Mouse (Mus musculus) mouse embryonic stem cell (cell line): ENCODE results near the gene Lims1.
"Not testable (repeated sequence)": the region's sequence is repeated elsewhere in the genome, so short reads cannot be mapped to it uniquely, and the experiment has no call there.

Experiments used
- in situ Hi-C, 2 experiments: fragments of 300-500 bp; cut with MboI; formaldehyde crosslinking; loops; 1 replicate in 1 of 2; 3 replicates in 1 of 2; pipeline ENCODE4 v1.14.3; 2019 to 2020; ENCODE audit warnings: low sequenced_read_pairs in 2 of 2, low pct_unique_long_range_greater_than_20kb in 1 of 2, mixed read lengths in 1 of 2; ENCODE audit not compliant: unreplicated experiment in 1 of 2

The Lims1 gene

GRCm38 (mm10) chr10:58323028-58323991, at the start of gene Lims1:
Gene Lims1 (plus strand): TSS chr10:58323466.
- in situ Hi-C loops, result no loop called here

GRCm38 (mm10) chr10:58282238-58282637, 41.0 kb upstream of the Lims1 start:
- in situ Hi-C loops, result no loop called here

- in situ Hi-C loops, result no loop called here
Measured at GRCm38 (mm10) chr10:58290742-58291141, 32.5 kb upstream of the Lims1 start.

GRCm38 (mm10) chr10:58294246-58294645, 29.0 kb upstream of the Lims1 start:
- in situ Hi-C loops, result no loop called here

- in situ Hi-C loops, result no loop called here
Measured at GRCm38 (mm10) chr10:58295605-58296004, 27.7 kb upstream of the Lims1 start.

- in situ Hi-C loops, result no loop called here
Measured at GRCm38 (mm10) chr10:58304996-58305395, 18.3 kb upstream of the Lims1 start.

- in situ Hi-C loops, result no loop called here
Measured at GRCm38 (mm10) chr10:58306897-58307296, 16.4 kb upstream of the Lims1 start.

- in situ Hi-C loops, result no loop called here
Measured at GRCm38 (mm10) chr10:58310791-58311190, 12.5 kb upstream of the Lims1 start.

GRCm38 (mm10) chr10:58312887-58313286, 10.4 kb upstream of the Lims1 start:
- in situ Hi-C loops, result no loop called here

GRCm38 (mm10) chr10:58320881-58321280, 2.4 kb upstream of the Lims1 start:
- in situ Hi-C loops, result no loop called here

GRCm38 (mm10) chr10:58322361-58323027, 772 bp upstream of the Lims1 start:
- in situ Hi-C loops, result no loop called here

- in situ Hi-C loops, result no loop called here
Measured at GRCm38 (mm10) chr10:58326271-58326670, 3.0 kb downstream of the Lims1 start.

- in situ Hi-C loops, result not testable (repeated sequence)
Measured at GRCm38 (mm10) chr10:58327836-58328235, 4.6 kb downstream of the Lims1 start.

- in situ Hi-C loops, result no loop called here
Measured at GRCm38 (mm10) chr10:58328517-58329108, 5.3 kb downstream of the Lims1 start.

- in situ Hi-C loops, result no loop called here
Measured at GRCm38 (mm10) chr10:58330635-58331034, 7.4 kb downstream of the Lims1 start.

GRCm38 (mm10) chr10:58331741-58332140, 8.5 kb downstream of the Lims1 start:
- in situ Hi-C loops, result no loop called here

- in situ Hi-C loops, result no loop called here
Measured at GRCm38 (mm10) chr10:58333414-58333813, 10.1 kb downstream of the Lims1 start.

GRCm38 (mm10) chr10:58336156-58336555, 12.9 kb downstream of the Lims1 start:
- in situ Hi-C loops, result no loop called here

GRCm38 (mm10) chr10:58337091-58337490, 13.8 kb downstream of the Lims1 start:
- in situ Hi-C loops, result not testable (repeated sequence)
